Mouse (Mus musculus): ENCODE results near the gene Zmiz2.
"Not testable (repeated sequence)": the region's sequence is repeated elsewhere in the genome, so short reads cannot be mapped to it uniquely, and the experiment has no call there.

Zmiz2 gene

DNA sequence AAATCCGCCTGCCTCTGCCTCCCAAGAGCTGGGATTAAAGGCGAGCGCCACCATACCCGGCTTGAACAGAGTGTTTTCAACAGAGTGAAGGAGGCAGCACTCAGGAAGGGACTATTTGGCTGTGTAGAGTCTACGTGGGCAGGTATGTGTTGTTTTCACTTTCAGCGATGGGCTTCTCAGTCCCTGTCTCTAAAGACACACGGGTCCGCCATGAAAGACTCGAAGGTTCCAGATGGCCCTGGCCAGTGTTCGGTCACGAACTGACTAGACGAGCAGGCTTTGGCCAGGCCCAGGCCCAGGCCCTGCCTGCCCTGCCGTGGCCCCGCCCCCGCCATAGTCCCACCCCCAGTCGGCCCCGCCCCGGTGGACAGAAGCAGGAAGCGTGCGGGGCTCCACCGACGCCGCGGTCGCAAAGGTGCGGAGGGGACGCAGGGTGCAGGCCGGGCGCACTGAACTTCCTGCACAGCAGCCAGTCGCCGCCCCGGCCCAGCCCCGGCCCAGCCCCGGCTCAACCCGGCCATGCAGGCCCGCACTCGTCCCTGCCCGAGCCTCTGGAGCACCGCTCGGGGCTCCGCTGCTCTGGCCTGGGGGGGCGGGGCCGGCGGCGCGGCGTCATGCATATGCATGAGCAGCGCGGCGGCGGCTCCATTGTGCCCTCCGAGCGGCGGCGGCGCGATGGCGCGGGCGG, at the start of gene Zmiz2:
Gene Zmiz2, plus strand, starts transcription at position 349 of the 688 bp plus-strand sequence.
- peak; percentile 79 for DNase-seq (ENCODE audit: low read depth, low spot score)

DNA sequence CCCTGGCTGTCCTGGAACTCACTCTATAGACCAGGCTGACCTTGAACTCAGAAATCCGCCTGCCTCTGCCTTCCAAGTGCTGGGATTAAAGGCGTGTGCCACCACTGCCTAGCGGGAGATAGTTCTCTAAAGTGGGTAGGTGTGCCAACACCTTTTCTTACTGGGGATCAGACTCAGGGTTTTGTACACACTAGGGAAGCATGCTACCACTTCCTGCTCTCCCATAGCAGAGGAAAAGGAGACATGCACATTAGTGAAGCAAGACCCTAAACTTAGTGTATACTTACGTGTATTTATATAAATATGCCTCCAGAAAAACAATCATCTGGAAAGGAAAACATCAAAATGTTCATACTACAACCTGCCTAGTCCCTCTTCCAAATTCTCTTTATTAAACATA, 42.9 kb upstream of the Zmiz2 start:
- no peak for DNase-seq (ENCODE audit: low read depth, low spot score)

DNA sequence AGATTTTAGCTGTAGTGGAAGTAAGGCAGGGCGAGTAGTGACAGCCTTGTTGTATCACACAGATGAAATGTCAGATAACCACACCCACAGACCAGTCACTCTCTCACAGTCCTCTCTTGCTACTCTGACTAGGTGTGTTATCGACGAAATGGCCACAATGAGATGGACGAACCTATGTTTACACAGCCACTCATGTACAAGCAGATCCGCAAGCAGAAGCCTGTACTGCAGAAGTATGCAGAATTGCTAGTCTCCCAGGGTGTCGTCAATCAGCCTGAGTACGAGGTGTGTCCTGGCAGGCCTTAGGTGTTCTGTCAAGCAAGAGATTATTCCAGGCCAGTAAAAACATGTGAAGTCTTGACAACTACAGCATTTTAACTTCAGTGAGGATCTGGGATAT, 41.9 kb upstream of the Zmiz2 start:
- DNase-seq (ENCODE audit: low read depth, low spot score), result no peak

DNA sequence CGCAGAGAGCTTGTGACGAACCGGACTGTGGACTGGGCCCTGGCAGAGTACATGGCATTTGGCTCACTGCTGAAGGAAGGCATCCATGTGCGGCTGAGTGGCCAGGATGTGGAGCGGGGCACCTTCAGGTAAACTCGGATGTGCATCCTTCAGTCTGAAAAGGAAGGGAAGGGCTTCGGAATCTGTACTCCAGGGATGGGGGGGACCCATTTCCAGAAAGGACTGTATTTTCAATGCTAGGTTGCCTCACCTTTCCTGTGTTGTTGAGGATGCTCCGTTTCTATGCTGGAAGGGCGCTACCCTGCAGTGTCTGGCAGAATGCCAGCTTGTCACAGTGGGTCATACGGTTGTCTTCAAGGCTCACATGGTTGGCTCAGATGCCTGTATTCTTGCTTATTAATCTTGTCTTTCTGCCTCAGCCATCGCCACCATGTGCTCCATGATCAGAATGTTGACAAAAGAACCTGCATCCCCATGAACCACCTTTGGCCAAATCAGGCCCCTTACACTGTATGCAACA, 40.1 kb upstream of the Zmiz2 start:
- no peak for DNase-seq (ENCODE audit: low read depth, low spot score)

DNA sequence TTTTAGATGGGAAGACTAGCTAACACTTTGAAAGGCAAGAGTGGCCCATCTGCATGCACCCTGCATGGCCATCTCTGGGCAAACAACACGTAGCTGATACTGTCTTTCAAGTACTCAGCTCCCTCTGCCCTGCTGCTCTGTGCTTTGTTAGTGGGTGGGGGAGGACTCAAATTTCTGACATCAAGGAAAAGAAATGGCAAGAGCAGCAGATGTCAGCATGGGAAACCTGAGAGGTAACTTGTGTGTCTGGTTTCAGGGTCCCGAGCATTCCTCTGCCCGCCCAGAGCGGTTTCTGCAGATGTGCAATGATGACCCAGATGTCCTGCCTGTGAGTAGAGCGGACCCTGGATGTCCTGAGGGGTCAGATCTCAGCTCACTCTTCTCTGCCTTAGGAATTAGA, 39.3 kb upstream of the Zmiz2 start:
- DNase-seq (ENCODE audit: low read depth, low spot score), result no peak

DNA sequence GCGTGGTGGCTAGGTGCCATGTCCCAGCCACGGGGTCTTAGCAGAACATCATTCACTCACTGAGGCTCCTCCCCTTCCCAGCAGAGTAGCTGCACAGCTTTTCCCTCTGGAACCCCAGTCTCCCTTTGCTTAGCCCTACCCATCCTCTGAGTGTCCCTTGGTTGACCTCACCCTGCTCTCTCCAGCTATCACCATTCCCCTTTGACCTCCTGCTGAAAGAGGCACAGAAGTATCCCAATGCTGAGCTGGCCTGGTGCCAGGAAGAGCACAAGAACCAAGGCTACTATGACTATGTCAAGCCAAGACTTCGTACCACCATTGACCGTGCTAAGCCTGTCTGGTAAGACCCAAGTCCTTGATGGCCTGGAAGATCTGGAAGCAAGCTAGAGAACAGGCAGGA, 33.8 kb upstream of the Zmiz2 start:
- DNase-seq (ENCODE audit: low read depth, low spot score), result no peak

DNA sequence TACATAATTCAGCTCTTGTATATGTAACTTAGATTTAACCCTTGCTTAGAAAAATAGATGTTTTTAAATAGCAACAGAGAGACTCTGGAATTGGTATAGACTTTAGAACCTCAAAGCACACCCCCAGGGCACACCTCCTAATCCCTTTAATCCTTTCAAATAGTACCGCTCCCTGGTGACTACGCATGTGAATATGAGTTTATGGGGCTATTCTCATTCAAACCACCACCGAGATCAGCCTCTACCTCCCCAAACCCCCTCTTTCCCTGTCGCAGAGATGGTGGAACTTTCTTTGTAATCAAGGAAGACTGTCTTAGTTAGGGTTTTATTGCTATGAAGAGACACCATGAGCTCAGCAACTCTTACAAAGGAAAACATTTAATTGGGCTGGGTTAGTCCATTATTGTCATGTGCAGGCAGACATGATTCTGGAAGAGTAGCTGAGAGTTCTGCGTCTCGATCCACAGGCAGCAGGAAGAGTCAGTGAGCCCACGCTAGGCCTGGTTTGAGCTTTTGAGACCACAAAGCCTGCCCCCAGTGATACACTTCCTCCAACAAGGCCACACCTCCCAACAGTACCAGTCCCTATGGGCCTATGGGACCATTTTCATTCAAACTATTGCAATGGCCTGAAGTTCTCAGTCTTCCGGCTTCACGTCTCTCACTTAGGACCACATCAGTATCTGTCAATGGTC, 24.1 kb upstream of the Zmiz2 start:
- DNase-seq (ENCODE audit: low read depth, low spot score), result no peak

DNA sequence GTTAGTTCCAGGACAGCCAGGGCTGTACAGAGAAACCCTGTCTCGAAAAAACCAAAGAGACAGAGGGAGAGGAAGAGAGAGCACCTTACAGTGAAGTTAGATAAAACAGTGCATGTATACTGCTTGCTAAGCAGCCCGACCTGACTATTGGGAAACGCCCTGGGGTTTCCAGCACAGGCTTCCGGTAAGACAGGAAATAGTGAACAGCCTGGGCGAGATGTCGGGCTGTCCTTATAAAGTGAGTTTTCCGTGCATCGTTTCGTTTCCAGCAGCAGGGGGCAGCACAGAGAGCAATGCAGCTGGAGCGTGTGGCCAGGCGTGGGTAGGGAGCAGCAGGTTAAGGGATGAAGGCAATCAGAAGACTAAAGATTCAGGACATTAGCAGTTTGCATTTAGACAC, 23.0 kb upstream of the Zmiz2 start:
- peak; percentile 43 for DNase-seq (ENCODE audit: low read depth, low spot score)

DNA sequence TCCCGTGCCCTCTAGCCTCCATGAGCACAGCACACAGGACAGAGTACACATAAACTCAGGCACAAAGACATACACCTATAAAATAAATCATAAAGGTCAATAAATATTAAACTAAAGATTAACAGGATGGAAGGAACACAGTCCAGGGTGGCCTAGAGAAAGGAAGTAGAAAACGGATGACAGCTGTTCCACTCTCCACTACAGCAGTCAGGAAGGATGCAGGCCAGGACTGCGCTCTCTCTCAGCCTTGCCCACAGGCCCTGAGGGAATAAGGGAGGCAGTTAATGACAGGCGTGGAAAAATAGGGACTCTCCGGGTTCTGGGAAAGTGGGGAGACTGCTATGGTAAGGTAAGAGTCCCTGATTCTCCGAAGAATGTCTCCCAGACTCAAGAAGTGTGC, 22.4 kb upstream of the Zmiz2 start:
- no peak for DNase-seq (ENCODE audit: low read depth, low spot score)

DNA sequence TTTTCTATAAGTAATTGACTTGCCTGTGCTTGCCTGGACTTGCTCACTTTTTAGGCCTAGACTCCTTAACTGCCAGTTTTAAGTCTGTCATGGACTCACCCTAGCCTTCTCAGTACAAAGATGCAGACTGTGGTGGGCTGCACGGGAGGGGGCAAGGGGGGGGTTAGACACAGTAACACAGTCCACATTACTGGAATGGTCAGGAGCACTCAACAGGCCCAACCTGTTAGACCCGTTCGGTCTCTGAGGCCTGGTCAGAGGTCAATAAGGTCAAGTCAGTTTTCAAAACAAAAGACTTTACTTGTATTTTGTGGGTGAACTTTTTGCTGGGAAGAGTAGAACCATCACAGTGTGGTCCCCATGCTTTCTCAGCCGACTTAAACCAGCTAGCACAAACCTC, 21.7 kb upstream of the Zmiz2 start:
- no peak for DNase-seq (ENCODE audit: low read depth, low spot score)

DNA sequence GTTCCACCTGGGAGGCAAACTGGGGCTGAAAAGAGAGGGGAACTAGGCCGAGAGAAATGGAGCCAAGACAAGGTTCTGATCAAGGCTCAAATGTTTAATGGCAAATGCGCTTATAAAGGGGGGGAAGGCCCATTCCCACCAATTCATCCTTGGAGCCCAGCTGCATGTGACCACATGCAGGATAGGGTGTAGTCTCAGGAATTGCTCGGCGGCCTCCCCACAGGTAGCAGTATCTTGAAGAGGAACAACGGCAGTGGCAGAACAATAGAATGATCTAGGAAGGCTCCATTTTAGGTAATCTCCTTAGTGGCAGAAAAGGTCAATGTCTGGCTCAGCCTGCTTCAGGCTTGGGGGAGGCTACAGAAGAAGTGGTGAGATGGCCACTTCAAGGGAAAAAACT, 20.9 kb upstream of the Zmiz2 start:
- not testable (repeated sequence) for DNase-seq (ENCODE audit: low read depth, low spot score)

DNA sequence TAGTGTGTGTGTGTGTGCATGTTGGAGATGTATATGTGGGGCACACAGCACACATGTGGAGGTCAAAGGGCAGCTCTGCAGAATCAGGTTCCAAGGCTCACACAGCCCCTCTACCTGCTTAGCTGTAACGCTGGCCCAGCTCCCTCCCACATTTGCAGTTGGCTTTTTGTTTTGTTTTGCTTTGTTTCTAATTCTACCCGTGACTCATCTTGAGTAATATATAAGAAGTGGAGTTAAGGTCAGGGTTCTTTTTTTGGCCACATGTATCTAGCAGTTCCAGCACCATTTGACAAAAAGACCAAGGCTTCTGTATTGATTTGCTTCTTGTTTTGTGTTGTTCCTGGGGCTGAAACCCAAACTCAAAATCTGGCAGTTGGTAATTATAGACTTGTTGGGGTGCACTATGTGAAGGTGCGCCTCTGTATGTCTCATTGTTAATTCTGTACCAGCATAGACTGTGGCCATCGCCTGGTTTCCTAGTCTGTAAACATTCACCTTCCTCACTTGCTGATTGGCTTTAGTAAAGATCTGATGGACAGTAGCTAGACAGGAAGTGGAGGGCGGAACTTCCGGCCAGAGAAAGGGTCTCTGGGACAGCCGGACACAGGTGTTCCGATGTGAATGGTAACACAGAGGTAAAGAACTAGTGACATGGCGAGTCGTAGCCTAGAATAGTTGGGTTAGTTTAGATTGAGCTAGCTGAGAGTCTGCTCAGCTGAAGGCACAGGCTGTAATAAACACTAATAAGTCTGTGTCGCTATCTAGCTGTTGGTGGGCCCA, 17.3 kb upstream of the Zmiz2 start:
- DNase-seq (ENCODE audit: low read depth, low spot score), result no peak

DNA sequence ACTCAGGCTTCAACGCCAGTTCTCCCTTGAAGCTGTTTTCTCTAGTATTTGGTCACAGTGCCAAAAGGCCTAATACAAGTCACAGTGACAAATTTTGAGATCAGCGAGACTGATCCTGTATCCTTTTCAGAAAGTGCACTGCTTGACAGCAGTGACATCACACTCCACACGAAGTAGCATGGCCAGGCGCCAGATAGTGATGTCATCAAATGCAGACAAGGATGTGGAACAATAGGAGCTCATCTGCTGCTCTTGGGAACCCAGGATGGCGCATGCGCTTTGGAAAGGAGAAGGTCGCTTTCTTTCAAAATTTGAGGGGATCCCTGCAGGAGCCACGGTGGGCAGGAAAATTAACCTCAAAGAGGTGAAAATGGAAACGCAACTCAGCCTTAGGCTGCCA, 16.1 kb upstream of the Zmiz2 start:
- no peak for DNase-seq (ENCODE audit: low read depth, low spot score)

DNA sequence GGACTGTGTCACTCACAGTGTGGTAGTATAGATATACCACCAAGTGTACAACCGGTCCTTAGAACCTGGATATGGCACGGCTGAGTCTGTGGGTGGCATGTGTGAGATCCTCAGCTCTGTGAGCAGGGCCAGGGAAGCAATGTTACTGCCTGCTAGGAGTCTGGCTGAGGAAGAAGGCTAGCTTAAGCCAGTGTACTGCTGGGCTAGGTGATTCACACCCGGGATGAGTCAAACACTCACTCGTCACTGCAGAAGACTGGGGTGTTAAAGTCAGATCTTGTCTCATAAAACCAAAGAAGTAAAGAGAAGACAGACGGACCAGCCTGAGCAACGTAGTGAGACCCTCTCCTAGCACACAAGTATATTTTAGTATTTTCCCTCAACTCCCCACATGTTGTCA, 8.0 kb upstream of the Zmiz2 start:
- DNase-seq (ENCODE audit: low read depth, low spot score), result no peak

DNA sequence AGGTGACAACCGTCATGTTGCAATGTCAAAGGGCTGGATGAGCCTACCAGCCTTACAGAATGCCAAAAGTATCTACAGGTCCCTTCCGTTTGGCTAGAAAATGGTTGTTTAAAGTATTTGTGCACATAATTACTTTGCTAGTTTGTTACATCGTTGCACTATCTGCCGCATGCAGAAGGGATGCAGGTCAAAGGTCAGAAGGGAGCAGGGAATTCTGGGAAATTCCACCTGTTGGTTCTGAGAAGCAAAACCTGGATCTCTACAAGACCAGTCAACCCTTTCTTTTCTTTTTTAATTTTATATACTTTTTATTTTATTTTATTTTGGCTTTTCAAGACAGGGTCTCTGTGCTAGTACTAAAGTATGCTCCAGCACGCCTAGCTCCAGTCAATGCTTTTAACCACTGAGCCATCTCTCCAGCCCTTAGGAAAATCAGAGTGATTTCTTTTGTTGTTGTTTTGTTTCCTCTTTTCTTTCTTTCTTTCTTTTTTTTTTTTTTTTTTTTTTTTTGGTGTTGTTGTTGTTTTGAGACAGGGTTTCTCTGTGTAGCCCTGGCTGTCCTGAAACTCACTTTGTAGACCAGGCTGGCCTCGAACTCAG, 648 bp upstream of the Zmiz2 start:
- DNase-seq (ENCODE audit: low read depth, low spot score), result no peak

DNA sequence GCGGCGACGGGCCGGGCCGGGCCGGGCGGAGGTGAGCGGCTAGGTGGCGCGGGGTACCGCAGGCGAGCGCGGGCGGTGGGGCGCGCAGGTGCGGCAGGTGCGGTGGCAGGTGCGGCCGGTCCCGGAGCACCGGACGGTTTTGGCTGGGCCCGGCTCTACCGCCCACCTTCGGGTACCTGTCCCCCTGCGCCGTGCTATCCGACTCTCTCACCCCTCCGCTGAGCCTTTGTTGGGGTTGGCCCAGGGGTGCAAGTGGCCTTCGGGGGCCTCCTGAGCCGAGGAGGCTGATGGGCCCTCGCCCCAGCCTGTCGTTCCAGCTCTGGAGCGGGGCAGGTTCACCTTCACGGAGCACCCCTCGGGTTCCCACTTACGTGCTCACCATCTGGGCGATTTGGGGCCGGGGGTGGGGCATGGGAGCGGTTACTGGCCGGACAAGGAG, 628 bp downstream of the Zmiz2 start:
- no peak for DNase-seq (ENCODE audit: low read depth, low spot score)

DNA sequence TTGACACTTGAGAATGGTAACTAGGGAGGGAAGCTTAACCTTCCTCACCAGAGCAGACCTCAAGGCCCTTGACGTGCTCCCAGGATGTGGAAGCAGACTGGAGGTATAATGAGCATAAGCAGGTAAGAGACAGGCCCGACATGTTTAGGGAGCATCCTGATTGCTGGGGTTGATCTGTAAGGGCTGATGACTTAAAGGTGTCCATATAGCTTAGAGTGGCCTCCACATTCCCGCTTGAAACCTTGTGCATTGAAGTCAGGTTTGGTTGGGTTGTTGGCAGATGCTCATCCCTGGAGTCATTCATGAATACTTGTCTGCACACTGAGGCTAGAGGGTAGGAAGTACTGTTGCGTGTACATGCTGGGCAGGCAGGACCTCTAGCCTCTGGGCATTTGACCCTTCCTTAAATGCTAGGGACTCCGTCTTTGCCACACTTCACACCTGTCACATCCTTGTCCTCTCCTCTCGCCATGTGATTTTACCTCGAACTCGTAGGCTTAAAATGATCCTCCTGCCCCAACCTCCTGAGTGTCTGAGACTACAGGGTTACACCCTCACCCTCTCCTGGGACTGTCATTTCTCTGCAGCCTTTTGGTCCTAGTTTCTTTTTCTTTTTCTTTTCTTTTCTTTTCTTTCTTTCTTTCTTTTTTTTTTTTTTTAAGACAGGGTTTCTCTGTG, 1.6 kb downstream of the Zmiz2 start:
- DNase-seq (ENCODE audit: low read depth, low spot score), result no peak

DNA sequence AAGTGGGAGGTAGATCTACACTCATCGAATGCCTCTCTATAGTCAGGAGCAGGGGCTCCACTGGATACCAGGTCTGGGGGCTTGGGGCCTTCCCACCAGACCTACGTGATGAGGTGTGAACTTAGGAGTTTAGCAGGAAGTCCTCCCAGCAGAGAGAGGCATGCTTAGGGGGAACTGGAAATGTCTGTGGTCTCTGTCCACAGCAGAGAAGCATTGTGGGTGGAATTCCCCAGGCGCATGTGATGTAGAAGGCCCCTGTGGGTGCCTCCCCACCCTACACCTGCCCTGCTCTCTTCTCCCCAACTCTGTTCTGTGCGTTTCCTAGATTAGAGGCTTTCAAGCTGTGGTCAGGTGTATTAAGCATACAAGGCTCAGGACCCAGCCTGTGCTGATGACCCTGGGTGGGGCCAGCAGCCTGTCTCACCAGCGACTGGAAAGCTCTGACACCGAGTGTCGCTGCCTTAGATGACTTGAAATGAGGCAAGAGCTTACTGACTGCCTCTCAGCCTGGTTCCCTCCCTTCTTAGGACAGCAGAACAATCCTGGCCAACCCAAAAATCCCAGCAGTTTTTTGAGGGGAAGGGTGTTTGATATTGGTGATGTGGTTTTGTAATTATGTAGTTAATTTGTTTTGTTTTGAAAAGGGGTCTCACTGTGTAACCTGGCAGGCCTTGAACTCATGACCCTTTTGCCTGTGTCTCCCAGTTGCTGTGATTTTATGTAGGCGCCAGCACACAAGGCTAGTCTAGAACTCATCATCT, 2.8 kb downstream of the Zmiz2 start:
- DNase-seq (ENCODE audit: low read depth, low spot score), result no peak

DNA sequence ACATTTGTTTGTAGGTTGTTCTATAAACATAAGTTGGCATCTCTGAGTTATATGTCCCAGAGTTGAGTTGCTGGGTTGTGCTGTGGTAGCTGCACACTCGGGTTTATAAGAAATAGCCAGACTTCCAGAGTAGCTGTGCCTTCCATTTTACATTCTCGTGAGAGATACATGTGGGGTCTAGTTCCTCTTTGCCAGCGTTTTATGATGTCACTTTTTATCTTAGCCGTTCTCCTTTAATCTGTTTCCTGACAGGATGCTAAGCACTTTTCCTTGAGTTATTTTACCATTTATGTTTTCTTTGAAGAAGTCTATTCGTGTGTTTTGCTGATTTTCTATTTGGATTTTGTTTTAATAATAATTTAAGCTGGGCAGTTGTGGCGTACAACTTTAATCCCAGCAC, 4.0 kb downstream of the Zmiz2 start:
- no peak for DNase-seq (ENCODE audit: low read depth, low spot score)

DNA sequence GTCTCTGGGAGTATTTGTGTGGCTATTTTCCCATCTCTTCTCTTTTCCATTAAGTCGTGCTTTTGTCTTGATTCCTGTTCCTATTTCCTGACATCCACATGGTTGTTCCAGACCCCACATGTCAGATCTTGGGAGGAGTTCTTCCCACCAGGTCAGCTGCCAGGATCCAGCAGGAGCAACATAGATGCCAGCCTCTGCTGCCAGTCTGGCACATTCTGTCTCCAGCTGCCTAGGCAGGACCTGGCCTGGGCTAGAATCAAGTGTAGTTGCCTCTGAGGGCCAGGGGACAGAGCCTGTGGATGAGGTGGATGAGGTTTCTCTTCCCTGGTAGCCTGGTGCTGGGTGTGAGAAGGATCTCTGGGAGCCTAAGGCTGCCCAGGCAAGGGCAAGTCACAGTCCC, 5.0 kb downstream of the Zmiz2 start:
- no peak for DNase-seq (ENCODE audit: low read depth, low spot score)

DNA sequence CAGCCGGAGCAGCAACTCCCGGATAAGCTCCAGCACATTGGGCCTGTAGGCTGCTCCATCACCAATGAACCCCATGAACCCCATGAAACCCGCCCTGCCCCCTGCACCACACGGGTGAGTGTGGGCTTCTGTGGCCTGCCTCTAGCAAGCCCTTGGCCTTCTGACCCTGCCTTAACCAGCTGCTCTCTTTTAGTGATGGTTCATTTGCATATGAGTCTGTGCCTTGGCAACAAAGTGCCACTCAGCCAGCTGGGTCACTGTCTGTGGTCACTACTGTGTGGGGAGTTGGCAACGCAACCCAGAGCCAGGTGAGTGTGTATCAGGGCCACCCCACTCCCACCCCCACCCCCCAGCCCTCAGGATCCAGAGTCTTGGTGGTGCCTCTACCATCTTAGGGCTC, 6.7 kb downstream of the Zmiz2 start:
- no peak for DNase-seq (ENCODE audit: low read depth, low spot score)
